Comparison of ENCODE assay signal across 16 mouse cellular contexts in genomic region chr12:110975385-110975784, GRCm38 (mm10). TPM values are rescaled to one million over a fixed set of nuclear protein-coding genes. Genes with fewer than 3 reads are reported as not detected.
DNase-seq lines count a peak whose midpoint lies in the region; ATAC-seq and TF ChIP-seq lines count a peak whose summit lies in the region.
"Had no signal": no experiment of that assay in that cellular context is flagged by ENCODE, and none has a peak within 500 bp of the region (broad histone marks: within the 10 kb centered on the region; RNA-seq: fewer than 3 reads in every experiment).

No protein-coding gene starts in this region.

- 0 out of 2 replicates have a peak, but pooled peaks have one; percentile 4 for TF ChIP-seq EP300 in heart, adult 2 months (IDR thresholded peaks at IDR 0.05; ENCODE audit: insufficient read depth, low read depth, low read length)

- no peaks in the 10 kb centered on the region for H3K9me3 ChIP-seq in liver, embryonic 12.5 days (replicated peaks)
- H3K9me3 ChIP-seq: hindbrain, embryonic 13.5 days; limb, embryonic 15.5 days; neural tube, embryonic 15.5 days had no signal

- H3K79me2 ChIP-seq in heart, adult 2 months (replicated peaks; ENCODE audit: control insufficient read depth, insufficient read depth, low read length) = peaks cover 5% of the 10 kb centered on the region; the same call in 1 of the 2 replicates

- 0 out of 2 replicates have a peak overlapping the region, but pooled peaks have one; percentile 5 for H3K4me3 ChIP-seq in heart, adult 2 months
- peak overlapping the region; percentile 93 for H3K4me3 ChIP-seq in testis, adult 2 months (ENCODE audit: control insufficient read depth, low read depth, low read length)
- peak overlapping the region; percentile 93 for H3K4me3 ChIP-seq in liver, embryonic 12.5 days
- H3K4me3 ChIP-seq: hindbrain, embryonic 13.5 days; limb, embryonic 15.5 days; neural tube, embryonic 15.5 days had no signal

- no peak for TF ChIP-seq POLR2A in heart, adult 2 months (IDR thresholded peaks at IDR 0.05; ENCODE audit: insufficient read depth, low read depth, low read length)
- no peak for TF ChIP-seq POLR2A in testis, adult 2 months (IDR thresholded peaks at IDR 0.05; ENCODE audit: control insufficient read depth, low read depth, low read length)

- no peak for DNase-seq in heart, adult 2 months
- no peak for DNase-seq in heart, adult 9 months (ENCODE audit: low spot score in 2 of 2)
- no peak for DNase-seq in testis, postnatal 10 days (ENCODE audit: low spot score)
- DNase-seq in retina, postnatal 1 day = no peak
- DNase-seq in cerebellum, adult 8-10 months = no peak
- DNase-seq: cerebellum, adult 9-10 months; embryo, embryonic 11 days; kidney, adult 18-20 months; kidney, postnatal 14 days; lung, postnatal 14 days had no signal

- no peak for TF ChIP-seq CTCF in heart, adult 2 months (IDR thresholded peaks at IDR 0.05)
- no peak for TF ChIP-seq CTCF in testis, adult 2 months (IDR thresholded peaks at IDR 0.05; ENCODE audit: control insufficient read depth, insufficient read depth, insufficient replicate concordance, low read depth, low read length)

- H3K4me2 ChIP-seq in liver, embryonic 12.5 days = peak overlapping the region; percentile 84
- H3K4me2 ChIP-seq: hindbrain, embryonic 13.5 days; limb, embryonic 15.5 days; midbrain, embryonic 11.5 days; neural tube, embryonic 15.5 days had no signal

- H3K27ac ChIP-seq in heart, adult 2 months = peak overlapping the region; percentile 77
- no peak overlapping the region for H3K27ac ChIP-seq in testis, adult 2 months (ENCODE audit: control insufficient read depth, insufficient read depth, low read depth, low read length)
- peak overlapping the region; percentile 98 for H3K27ac ChIP-seq in liver, embryonic 12.5 days
- H3K27ac ChIP-seq: hindbrain, embryonic 13.5 days; limb, embryonic 15.5 days; neural tube, embryonic 15.5 days had no signal

- no peak for ATAC-seq in liver, embryonic 12.5 days

- peaks cover 4% of the 10 kb centered on the region; the same call in 1 of the 2 replicates for H3K36me3 ChIP-seq in heart, adult 2 months (ENCODE audit: control insufficient read depth, insufficient read depth, low read length)
- H3K36me3 ChIP-seq in testis, adult 2 months (ENCODE audit: control insufficient read depth, insufficient read depth, low read length) = no peaks in the 10 kb centered on the region
- peaks cover 64% of the 10 kb centered on the region for H3K36me3 ChIP-seq in liver, embryonic 12.5 days

- peaks cover 6% of the 10 kb centered on the region for H3K4me1 ChIP-seq in heart, adult 2 months (ENCODE audit: control insufficient read depth, insufficient read depth, low read length)
- H3K4me1 ChIP-seq in testis, adult 2 months (ENCODE audit: control insufficient read depth, insufficient read depth, low read length) = peaks cover 20% of the 10 kb centered on the region
- peaks cover 89% of the 10 kb centered on the region for H3K4me1 ChIP-seq in liver, embryonic 12.5 days

- 71% methylated on average over 5 of the region's 5 CpGs for WGBS in heart, adult 2 months
- 80% methylated on average over 5 of the region's 5 CpGs for WGBS in liver, embryonic 12.5 days (ENCODE audit: insufficient replicate concordance)

- intact Hi-C loops in heart, adult 2 months (cut with DNase I) = no loop called here

- H3K27me3 ChIP-seq in heart, adult 2 months (ENCODE audit: control insufficient read depth, insufficient read depth, low read length) = no peaks in the 10 kb centered on the region
- H3K27me3 ChIP-seq in testis, adult 2 months (ENCODE audit: control insufficient read depth, insufficient read depth, low read length) = no peaks in the 10 kb centered on the region
- H3K27me3 ChIP-seq in liver, embryonic 12.5 days (replicated peaks) = no peaks in the 10 kb centered on the region; the same call in 1 of the 2 replicates
- H3K27me3 ChIP-seq: limb, embryonic 15.5 days; neural tube, embryonic 15.5 days had no signal

- peak overlapping the region; percentile 27; the same call in 1 of the 2 replicates for H3K9ac ChIP-seq in heart, adult 2 months (ENCODE audit: low read depth, low read length)
- peak overlapping the region; percentile 99 for H3K9ac ChIP-seq in liver, embryonic 12.5 days
- H3K9ac ChIP-seq: limb, embryonic 15.5 days; neural tube, embryonic 15.5 days had no signal

RNA-seq across cellular contexts. Expression of gene Ankrd9, which starts 3.5 kb away (rescaled TPM):
- total RNA-seq in heart, adult 2 months (2021) = 10 to 100 TPM; 59.3 to 84.2 TPM
- 80.5 and 93.2 TPM in 2 replicates for polyA plus RNA-seq in heart, adult 2 months (2012; rRNA removed)
- polyA plus RNA-seq in testis, adult 2 months (2012; rRNA removed) = 157 and 171 TPM in 2 replicates
- polyA plus RNA-seq in liver, embryonic 12.5 days (2016; fragmentation: Nextera tagmentation; extraction: Ambion mirVana) = 62.2 TPM in 2 replicates

Comparison
In these comparisons a context has a peak if more than half of its experiments do, and no peak if none do; other contexts are left out.
1. H3K4me3 ChIP-seq: peak in every context shown above with its lines; median percentile 93 in testis, adult 2 months; 93 in liver, embryonic 12.5 days; 5 in heart, adult 2 months.